Mouse (Mus musculus): ENCODE measurements at regions not wholly inside any gene's neighbourhood (a gene's known extent, or its start where the extent isn't known, plus 50 kb on each side); places are given as distances from the start of the nearest gene placed in this dataset.

GRCm38 (mm10) chr3:14952169-14952729, 66.2 kb downstream of the Car2 start:
- no peak for DNase-seq (ENCODE audit: low spot score)

- no peak for DNase-seq (ENCODE audit: low spot score)
Observed at GRCm38 (mm10) chr3:14952951-14953350, 66.9 kb downstream of the Car2 start.

GRCm38 (mm10) chr3:14957481-14957880, 71.4 kb downstream of the Car2 start:
- no peak for DNase-seq (ENCODE audit: low spot score)

DNA sequence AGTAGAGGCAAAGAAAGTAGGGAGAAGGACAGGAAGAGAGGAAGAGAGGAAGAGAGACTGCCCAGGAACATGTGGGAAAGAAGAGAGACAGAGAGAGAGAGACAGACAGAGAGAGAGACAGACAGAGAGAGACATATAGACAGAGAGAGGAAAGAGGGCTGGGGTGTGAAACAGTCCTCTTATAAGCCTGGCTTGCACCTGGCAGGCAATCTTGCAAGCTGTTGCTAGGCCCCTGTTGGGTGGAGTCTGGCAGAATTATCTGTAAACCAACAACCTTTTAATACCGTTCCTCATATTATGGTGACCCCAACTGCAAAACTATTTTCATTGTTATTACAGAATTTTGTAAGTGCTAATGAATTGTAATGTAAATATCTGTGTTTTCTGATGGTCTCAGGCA, 72.2 kb downstream of the Car2 start:
- no peak for DNase-seq (ENCODE audit: low spot score)

DNA sequence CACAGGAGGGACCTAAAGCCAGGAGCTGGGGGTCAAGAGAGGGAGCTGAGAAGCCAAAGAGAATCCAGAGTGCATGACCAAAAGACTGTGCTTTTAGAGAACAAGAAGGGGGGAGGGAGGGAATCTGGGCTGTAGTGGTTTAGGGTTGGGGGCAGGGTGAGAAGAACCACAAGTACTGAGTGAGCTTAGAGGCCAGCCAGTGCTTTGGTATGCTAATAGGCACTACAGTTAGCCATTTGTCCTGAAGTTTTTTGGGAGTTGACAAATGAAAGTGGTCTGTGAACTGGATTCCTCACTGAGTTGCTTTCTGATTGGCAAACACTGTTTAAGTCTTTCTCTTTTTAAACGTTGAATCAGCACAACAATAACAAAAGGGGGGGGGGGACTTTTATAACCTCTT, 73.5 kb downstream of the Car2 start:
- DNase-seq (ENCODE audit: low spot score), result no peak

DNA sequence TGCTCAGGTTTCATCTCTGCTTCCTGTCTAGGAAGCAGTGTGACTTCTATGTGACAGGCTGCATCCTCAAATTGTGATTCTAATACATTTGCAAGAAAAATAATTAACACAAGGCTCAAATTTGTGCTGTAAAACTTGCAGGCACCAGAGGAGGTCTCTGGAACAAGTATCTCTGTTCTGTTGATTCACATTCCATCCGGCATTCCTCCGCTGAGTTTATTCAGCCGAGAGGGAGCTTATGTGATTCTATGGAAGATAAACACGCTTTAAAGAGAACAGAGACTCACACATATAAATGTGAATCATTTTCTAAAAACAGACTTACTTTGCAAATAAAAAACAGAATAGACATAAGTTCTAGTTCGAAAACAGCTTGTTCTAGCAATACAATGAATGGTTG, 78.7 kb downstream of the Car2 start:
- DNase-seq (ENCODE audit: low spot score), result no peak

DNA sequence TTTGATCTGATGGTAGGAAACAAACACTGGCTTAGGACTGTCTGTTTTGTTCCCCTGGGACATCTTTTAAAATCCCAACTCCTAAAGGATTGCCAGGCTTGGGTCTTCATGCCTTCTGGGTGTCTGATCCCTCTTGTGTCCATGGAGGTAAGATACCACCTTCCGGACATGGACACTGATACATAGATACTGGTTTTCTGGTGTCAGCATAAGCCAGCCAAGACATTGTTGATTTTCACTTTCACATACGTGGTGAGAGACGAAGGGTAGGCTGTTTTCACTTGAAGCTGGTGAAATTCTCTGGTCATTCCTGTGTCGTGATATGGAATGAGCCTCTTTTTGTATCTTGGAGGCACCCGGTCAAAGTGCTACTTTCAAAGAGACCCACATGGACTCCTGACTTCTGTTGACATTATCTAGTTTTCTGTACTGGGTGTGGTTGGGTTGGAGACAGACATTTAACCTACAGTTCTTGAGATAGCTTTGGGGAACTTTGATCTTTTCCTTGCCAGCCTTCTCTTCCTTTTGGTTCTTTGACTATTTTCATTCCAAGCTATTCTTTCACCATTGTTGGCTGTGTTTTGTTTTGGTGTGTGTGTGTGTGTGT, 79.5 kb downstream of the Car2 start:
- DNase-seq (ENCODE audit: low spot score), result no peak

- no peak for DNase-seq (ENCODE audit: low spot score)
Observed at GRCm38 (mm10) chr3:14967235-14967634, 81.2 kb downstream of the Car2 start.

GRCm38 (mm10) chr3:14968345-14968744, 82.3 kb downstream of the Car2 start:
- DNase-seq (ENCODE audit: low spot score), result no peak

DNA sequence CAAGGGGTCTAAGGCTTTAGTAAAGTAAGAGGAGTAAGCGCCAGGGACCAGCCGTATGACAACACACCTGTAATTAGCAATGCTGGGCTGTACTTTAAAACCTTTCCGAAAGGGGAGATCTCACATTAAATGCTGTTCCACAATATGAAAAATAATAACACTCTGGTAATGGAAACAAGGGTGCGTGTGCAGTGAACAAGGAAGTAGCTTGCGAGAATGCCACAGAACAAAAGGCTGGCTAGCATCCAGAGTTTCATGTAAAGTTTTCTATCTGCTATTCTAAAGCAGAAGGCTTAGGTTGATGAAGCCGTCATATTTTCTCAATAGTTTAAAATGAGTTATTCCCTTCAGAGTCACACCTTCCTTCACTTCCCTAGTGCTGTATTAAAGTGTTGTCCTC, 83.6 kb downstream of the Car2 start:
- DNase-seq (ENCODE audit: low spot score), result no peak

- DNase-seq (ENCODE audit: low spot score), result no peak
Observed at GRCm38 (mm10) chr3:14971647-14972046, 85.6 kb downstream of the Car2 start.

DNA sequence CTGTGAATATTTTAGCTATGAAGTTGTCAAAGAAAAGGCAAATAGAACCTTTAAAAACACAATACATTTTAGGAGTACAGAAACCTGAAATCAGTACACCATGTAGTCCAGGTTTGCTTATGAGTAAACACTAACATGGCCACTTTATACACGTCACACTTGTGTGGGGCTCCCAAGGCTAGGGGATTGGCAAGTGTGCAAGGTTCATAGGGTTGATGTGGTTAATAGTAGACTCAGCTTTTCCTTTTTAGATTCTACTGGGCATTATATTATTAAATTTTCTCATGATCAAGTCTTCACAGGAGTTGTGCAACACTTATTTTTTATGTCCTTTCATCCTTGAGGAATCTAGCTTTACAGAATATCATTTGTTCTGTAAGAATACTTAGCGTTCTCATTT, 88.7 kb downstream of the Car2 start:
- DNase-seq (ENCODE audit: low spot score), result no peak

- DNase-seq (ENCODE audit: low spot score), result no peak
Observed at GRCm38 (mm10) chr3:14975203-14975602, 89.1 kb downstream of the Car2 start.

DNA sequence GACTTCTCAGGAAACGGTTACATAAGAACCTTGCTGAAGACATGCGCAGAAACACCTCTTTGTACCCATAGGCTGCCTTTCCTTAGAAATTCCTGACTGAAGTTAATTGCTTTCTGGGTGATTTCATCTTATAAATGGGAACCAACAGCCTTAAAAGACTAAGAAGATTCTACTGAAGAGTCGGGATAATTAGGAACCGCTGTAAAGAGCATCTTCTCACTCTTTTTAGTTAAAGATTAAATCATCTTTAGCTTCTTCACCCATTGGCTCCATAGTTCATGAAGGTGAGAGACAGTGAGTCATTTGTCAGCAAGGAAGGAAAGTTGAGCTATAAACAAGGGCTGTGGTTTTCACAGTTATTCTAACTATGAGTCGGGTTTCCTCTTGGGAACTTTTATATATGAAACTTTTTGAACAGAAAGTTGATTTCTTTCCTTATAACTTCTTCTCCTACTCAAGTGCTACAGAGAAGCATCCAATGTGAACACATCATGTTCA, 93.1 kb downstream of the Car2 start:
- DNase-seq (ENCODE audit: low spot score), result no peak

GRCm38 (mm10) chr3:14989635-14990034, 103.6 kb downstream of the Car2 start:
- no peak for DNase-seq (ENCODE audit: low spot score)

GRCm38 (mm10) chr3:14993936-14994335, 107.9 kb downstream of the Car2 start:
- no peak for DNase-seq (ENCODE audit: low spot score)

GRCm38 (mm10) chr3:14997241-14997640, 111.2 kb downstream of the Car2 start:
- DNase-seq (ENCODE audit: low spot score), result no peak

DNA sequence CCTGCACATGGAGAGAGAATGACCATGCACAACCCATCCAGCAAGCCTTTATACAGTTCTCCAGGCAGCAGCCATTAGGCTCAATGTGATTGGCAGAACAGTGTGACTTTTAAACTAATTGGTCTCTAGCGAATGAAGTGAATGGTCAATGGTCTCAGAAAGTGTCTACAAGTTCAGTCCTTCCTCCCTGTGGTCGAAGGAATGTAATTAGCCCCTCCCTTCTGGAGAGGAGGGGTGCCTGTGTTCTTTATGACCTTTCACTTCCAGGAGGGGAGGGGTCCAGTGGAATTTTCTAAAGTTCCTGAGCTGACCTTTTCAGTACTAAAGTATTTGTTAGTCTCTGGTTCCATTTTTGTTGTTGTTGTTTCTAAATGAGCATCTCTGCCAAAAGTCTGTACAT, 112.4 kb downstream of the Car2 start:
- no peak for DNase-seq (ENCODE audit: low spot score)

- no peak for DNase-seq (ENCODE audit: low spot score)
Observed at GRCm38 (mm10) chr3:14999411-14999810, 113.3 kb downstream of the Car2 start.

DNA sequence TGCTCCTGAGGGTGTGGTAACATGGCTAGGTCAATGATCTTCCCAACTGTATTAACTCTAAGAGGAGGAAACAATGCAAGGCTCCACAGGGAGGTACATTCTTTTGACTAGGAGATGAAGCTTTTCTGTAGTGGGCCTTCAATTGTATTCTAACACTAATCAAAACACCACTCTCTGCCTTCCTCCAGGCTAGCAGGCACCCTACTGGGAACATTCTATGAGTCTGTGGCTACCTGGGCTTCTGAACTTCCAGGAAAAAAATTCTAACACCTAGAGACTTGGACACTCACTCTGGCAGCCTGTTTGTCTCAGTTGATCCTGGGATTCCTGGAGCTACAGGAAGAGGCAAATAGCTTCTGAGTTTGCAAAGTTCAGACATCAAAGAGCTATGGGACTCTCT, 113.8 kb downstream of the Car2 start:
- DNase-seq (ENCODE audit: low spot score), result no peak

GRCm38 (mm10) chr3:15000657-15001056, 114.6 kb downstream of the Car2 start:
- no peak for DNase-seq (ENCODE audit: low spot score)

- no peak for DNase-seq (ENCODE audit: low spot score)
Observed at GRCm38 (mm10) chr3:15007821-15008220, 121.7 kb downstream of the Car2 start.

DNA sequence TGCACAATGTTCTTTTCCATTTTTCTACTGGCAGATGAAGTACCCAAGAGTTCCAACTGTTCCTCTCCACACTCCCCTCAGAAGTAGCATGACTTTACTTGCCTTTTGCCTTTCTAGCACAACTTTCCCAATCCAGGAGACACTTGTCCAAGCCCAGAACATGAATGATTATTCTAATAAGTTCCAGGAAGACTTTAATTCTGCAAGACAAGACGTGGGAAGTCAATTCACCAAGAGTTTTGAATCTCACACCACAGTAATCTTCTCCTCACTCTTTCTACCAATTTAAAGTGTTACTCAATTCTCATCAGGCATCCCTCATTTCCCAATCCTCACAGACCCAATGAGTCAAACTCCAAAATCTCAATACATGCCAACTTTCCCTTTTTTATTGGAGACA, 122.4 kb downstream of the Car2 start:
- no peak for DNase-seq (ENCODE audit: low spot score)

GRCm38 (mm10) chr3:15009747-15010146, 123.7 kb downstream of the Car2 start:
- no peak for DNase-seq (ENCODE audit: low spot score)

Data from testis, postnatal 14 days (tissue).